Mouse (Mus musculus): Measurements from ENCODE around the gene Psmd4. TPM values are rescaled to one million over a fixed set of nuclear protein-coding genes. Genes with fewer than 3 reads are reported as not detected.
A peak's percentile ranks its signal among the peaks of the same experiment; 100 is the strongest.
"Not testable (repeated sequence)": the region's sequence is repeated elsewhere in the genome, so short reads cannot be mapped to it uniquely, and the experiment has no call there.

Psmd4 gene
- total RNA-seq, 2 experiments from 2014 or later: 154 to 169 TPM

GRCm38 (mm10) chr3:95027057-95027645, 15.3 kb downstream of the Psmd4 start:
- DNase-seq (ENCODE audit: low spot score in 2 of 2): peak in 1 of 2 experiments; percentile 55

DNA sequence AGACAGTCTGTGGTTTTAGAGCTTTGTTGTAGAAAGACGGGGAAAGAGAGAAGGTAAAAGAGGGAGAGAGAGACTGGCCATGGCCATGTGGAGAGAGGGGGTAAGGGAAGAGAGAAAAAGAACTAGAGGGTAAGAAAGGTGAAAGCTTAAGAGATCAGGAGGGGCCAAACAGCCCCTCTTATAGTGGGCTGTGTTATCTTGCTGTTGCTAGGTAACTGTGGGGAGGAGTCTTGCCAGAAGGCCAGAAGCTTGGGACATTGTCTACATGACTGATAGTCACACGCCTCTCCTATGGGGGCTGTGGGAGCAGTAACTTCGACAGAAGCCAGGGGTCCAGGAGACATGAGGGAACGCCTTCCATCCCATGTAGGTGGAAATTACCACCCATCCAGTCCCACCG, 17.2 kb downstream of the Psmd4 start:
- DNase-seq (ENCODE audit: low spot score in 2 of 2): no peak

- no peak for DNase-seq (ENCODE audit: low spot score in 2 of 2)
These were observed 17.9 kb downstream of the Psmd4 start for GRCm38 (mm10) chr3:95024551-95024950.

- not testable (repeated sequence) for DNase-seq (ENCODE audit: low spot score in 2 of 2)
These were observed 21.5 kb downstream of the Psmd4 start for GRCm38 (mm10) chr3:95020956-95021355.

DNA sequence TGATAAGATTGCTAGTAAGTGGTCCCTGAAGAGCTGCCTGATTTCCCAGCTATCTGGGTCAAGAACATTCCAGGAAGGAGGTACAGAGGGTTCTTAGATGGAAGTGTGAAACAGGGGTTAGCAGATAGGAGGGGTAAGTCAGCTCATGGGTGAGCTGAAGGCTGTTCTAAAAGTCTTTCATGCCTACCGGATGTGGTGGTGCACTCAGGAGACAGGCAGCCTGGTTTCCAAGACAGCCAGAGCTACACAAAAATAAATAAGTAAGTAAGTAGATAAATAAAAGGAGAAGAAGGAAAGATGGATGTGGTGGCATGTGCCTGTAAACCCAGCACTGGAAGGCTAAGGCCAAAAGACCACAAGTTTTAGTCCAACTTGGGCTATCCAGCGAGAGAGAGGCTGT, 23.7 kb downstream of the Psmd4 start:
- DNase-seq (ENCODE audit: low spot score in 2 of 2): no peak

DNA sequence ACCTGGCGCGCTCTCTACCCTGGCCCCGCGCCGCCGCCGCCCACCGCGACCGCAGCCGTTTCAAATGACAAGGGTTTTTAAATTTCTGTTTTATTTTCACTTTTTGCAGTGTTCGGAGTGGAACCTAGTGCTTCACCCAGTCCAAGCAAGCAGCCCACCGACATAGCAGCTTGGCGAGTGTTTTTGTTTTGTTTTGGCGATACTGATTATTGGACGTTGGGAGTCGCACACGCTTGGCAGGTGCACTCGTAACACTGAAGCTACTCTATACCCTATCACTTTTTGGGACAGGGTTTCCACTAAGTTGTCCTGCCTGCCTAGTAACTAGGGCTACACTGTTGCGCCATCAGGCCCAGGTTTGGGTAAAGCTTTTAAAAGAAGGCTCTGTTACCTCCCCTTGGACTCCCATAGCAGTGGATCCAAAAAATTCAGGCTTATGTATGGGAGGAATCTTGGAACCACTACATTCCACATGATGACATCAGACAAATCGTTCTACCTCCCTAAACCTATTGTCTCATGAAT, 25.8 kb downstream of the Psmd4 start:
- no peak for DNase-seq (ENCODE audit: low spot score in 2 of 2)

DNA sequence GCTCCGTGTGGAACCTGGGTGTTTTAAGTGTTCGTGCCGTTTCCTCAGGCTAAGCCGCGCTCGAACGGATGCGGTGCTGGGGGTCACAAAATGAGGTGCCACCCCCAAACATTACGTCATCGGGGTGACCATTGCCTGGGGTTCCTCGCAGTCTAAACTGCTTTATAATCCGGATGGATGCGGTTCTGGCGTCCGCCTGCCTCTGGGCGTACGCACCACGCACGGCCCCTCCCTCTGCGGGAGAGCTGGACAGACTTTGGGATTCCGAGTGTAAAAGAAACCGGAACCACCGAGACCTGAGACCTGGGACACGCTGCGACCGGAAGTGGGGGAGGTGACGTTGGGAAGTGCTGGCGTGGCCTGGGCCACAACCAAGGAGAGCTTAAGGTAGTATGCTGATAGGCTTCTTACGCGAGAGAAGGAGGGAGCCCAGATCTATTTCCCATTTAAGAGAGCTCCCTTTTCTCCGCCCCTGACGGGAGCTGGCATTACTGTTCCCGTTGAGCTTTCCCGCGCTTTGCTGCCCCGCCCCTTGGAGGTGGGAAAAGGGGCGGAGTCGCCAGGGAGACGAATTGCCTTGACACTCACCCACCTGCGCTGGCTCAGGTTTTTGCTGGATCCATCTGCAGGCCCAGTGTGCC, 26.4 kb downstream of the Psmd4 start:
- peak; percentile 91 to 95 for DNase-seq (ENCODE audit: low spot score in 2 of 2)

DNA sequence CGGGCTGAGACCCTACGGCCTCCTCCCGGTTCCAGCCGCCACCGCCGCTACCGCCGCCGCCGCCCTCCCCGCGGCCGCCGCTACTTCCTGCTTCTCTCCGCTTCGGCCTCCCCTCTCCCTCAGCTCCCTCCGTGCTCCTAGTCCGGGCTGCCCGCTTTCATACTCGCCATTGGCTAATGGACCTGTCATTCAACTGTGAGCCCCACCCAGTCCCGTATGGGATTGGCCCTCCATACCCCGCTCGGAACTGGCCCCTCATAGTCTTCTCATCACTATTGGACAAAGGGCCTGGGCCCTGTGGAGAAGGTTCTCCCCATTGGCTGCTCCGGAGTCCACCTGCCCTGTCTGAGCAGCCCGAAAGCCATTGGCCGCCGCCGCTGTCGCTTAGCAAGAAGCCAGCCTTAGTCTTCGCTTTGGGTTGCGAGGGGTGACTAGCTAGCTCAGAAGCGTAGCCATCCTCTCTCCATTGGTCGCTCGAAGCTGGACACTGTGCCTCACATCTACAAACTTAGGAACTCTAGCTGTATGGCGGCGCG, 27.0 kb downstream of the Psmd4 start, which contains the start of gene Zfp687:
Zfp687 (minus strand) TSS at position 112 of the 536 bp plus-strand sequence.
- DNase-seq (ENCODE audit: low spot score in 2 of 2): peak; percentile 99 to 100

- peak in 1 of 2 experiments; percentile 30 for DNase-seq (ENCODE audit: low spot score in 2 of 2)
These were observed 27.8 kb downstream of the Psmd4 start for GRCm38 (mm10) chr3:95014428-95015151.

DNA sequence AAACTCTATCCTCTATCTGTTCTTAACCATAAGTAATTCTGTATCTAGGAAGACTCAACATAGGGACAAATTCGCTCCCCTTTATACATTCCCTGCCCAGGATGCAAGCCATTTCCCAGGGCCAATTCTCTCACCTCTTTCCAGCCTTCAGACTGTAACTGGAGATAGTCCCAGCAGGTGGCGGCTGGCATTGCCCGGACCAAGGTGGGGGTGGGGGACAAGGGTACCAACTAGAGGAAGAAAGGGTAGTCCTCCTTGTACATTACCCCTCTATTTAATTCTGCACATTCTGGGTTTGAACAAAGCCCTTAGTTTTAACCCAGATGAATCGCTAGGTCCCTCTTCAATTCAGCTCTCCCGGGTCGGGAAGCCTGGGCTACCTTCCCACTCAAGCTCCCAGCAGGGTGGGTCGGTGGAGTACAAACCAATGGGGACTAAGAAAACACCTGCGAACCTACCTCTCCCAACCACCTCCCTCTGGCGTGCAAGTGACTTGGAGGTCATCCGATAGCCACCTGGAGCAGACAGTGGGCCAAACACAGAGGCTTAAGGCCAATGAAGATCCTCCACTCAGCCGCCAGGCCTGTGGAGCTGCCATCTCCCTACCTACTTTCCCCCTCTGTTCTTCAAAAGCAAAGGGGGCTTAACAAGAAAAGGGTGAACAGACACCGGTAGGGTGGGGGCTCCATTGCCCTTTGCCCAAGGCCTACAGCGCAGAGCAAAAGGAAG, 28.6 kb downstream of the Psmd4 start:
- no peak for DNase-seq (ENCODE audit: low spot score in 2 of 2)

DNA sequence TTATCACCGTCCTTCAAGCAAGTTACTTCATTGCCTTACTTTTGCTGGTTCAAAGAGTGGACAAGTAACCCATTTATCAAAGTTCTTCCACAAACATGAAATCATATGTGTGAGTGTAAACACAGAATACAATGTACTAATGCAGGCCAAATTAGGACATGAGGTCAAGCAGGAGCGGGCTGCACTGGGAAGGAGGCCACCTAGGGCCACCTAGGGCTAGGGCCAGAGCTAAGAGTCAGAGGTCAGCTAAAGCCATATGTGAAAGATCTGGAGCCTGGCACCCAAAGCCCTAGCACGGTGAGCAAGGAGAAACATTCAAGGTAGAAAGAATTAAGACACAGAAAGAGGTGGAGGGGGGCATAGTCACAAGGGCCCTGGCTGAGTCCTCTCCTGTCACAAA, 29.4 kb downstream of the Psmd4 start:
- DNase-seq (ENCODE audit: low spot score in 2 of 2): no peak

- DNase-seq (ENCODE audit: low spot score in 2 of 2): no peak
These were observed 32.0 kb downstream of the Psmd4 start for GRCm38 (mm10) chr3:95010396-95010795.

GRCm38 (mm10) chr3:95007706-95008105, 34.7 kb downstream of the Psmd4 start:
- no peak for DNase-seq (ENCODE audit: low spot score in 2 of 2)

DNA sequence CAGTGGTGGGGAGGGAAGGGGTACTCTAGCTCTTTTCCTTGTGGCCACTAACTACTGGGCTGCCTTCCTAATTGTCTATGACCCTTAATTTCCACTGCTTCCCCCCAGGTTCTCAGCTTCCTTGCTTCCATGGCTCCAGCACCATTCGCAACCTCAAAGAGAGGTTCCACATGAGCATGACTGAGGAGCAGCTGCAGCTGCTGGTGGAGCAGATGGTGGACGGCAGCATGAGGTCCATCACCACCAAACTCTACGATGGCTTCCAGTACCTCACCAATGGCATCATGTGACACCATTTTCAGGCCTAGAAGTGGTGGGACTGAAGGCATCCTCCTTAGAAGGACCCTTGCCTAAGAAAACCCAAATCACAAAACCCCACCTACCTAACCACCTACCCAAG, 36.8 kb downstream of the Psmd4 start:
- DNase-seq (ENCODE audit: low spot score in 2 of 2): no peak

- no peak for DNase-seq (ENCODE audit: low spot score in 2 of 2)
These were observed 39.1 kb downstream of the Psmd4 start for GRCm38 (mm10) chr3:95003273-95003672.

DNA sequence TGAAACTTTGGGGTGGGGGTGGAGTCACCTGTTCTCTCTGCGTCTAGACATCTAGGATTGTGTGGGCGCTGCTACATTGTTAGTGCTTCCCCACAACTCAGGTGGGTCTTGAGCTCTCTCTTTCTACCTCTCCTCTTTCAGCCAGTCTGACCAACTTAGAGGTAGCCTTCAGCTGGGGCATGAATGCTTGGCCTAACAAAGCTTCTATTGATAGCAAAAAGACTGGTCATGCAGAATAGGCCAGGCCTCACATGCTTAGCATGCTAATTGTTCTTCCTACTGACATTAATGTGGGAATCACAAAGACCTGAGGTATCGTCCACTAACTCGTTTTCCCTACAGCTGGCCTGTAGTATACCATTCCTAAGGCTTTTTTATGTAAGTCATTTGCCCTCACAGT, 39.8 kb downstream of the Psmd4 start:
- no peak for DNase-seq (ENCODE audit: low spot score in 2 of 2)

DNA sequence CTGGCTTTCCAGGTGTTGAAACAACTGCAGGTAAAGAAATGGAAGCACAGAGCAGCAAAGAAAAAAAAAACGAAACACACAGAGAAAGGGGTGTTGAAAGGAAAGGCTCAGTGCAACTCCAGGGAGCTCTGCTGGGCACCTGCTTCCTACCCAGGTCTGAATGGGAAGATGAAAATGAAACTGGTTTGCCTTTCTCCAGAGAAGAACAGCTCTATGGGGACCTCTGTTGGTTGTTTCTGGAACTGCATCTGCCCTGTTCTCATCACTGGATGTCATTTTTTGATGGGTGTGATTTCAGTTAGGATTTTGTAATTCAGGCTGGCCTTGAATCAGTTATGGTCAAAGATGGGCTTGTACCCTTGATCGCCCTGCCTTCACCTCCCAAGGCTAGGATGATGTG, 45.5 kb downstream of the Psmd4 start:
- DNase-seq (ENCODE audit: low spot score in 2 of 2): peak; percentile 68 to 88

DNA sequence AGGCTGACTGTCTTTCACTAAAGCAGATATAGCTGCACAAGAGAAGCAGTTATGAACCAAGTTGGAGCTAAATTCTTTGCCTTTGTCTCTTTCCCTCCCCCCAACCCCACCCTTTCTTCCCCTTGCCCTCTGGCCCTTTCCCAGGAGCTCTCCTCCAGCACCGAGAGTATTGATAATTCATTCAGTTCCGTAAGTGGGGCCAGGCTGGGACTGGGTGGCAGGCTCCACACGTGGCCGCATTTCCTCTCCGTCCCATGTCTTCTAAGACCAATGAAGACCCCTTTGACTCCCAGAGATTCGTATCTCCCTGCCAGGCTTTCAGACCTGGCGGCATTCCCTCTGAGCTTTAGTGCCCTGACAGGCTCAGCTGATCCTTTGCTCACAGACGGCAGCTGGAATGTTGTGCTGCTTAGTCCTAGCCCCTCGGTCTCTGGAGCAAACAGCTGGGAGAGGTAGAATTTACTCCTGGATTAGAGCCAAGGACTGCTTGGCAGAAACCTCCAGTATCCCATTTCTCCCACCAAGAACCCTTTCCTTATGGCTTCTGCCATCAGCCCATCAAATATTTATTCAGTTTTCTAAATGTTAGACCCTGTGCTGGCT, 53.2 kb downstream of the Psmd4 start:
- DNase-seq (ENCODE audit: low spot score in 2 of 2): no peak

DNA sequence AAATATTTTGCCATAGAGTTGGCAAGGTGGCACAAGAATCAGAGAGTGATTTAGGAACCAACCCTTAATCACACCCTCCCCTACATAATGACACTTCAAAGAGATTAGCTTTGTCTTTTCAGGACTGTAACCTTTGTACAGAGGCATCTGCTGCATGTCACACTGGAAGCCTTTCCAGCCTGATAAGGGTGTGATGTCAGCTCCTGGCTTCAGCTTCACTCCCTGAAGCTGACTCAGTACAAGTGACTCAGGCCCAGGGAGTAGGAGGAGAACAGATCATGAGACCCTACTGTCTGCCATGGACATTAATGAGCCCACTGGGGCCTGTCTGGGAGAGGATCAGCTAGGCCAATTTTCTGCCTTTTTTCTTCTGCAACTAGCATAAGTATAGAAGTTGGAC, 54.8 kb downstream of the Psmd4 start:
- peak in 1 of 2 experiments; percentile 34 for DNase-seq (ENCODE audit: low spot score in 2 of 2)

DNA sequence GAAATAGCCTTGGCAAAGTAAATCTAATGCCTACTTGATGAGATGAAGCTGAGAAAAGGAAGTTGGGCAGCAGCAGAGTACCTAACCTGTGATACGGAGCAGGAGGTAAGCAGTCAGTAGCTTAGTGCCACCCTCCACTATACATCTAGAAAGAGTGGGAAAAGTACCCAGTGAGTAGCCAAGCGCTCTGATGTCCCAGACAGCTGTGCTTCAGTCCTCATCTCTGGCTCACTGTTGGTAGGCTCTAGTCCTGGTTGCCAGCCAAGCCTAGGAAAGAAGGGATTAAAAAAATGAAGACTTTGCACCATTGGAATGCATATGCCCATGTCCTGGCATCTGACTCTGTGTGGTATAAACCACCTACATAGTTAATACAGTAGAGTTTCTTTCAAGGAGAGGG, 56.9 kb downstream of the Psmd4 start:
- DNase-seq (ENCODE audit: low spot score in 2 of 2): no peak

GRCm38 (mm10) chr3:94984312-94984711, 58.1 kb downstream of the Psmd4 start:
- no peak for DNase-seq (ENCODE audit: low spot score in 2 of 2)
